Mouse (Mus musculus) kidney, embryonic 16.5 days (tissue): ENCODE data around the gene Cnksr3. TPM values are rescaled to one million over a fixed set of nuclear protein-coding genes. Genes with fewer than 3 reads are reported as not detected.

Source experiments
- ATAC-seq: fragments of 200-750 bp; cut with Nextera tagmentation; 2 replicates; pipeline ENCODE4 v1.8.0; 2017; ENCODE audit warnings: moderate TSS enrichment; ENCODE audit not compliant: low FRiP score, low TSS enrichment
- H3K27ac ChIP-seq: fragments of 300-500 bp; sonication (generic); 2 replicates; pipeline ENCODE4 v1.5.1; 2014; ENCODE audit warnings: low read length
- H3K27me3 ChIP-seq: fragments of 300-500 bp; sonication (generic); 2 replicates; pipeline ENCODE4 v1.6.1; 2014; ENCODE audit warnings: low read length, control low read depth, mixed read lengths; ENCODE audit not compliant: insufficient read depth
- H3K36me3 ChIP-seq: fragments of 300-500 bp; sonication (generic); 2 replicates; pipeline ENCODE4 v1.6.1; 2014; ENCODE audit warnings: low read length, control low read depth, mixed read lengths; ENCODE audit not compliant: insufficient read depth
- H3K4me1 ChIP-seq: fragments of 300-500 bp; sonication (generic); 2 replicates; pipeline ENCODE4 v1.6.1; 2014; ENCODE audit warnings: low read length, control low read depth, mixed read lengths; ENCODE audit not compliant: insufficient read depth
- H3K4me2 ChIP-seq: fragments of 300-500 bp; sonication (generic); replicated peaks from 2 replicates; pipeline ENCODE4 v1.6.1; 2014; ENCODE audit warnings: low read depth, low read length
- H3K4me3 ChIP-seq: fragments of 300-500 bp; sonication (generic); 2 replicates; pipeline ENCODE4 v1.5.1; 2014; ENCODE audit warnings: mild to moderate bottlenecking, low read length
- H3K9ac ChIP-seq: fragments of 300-500 bp; sonication (generic); replicated peaks from 2 replicates; pipeline ENCODE4 v1.6.1; 2014; ENCODE audit warnings: low read length
- H3K9me3 ChIP-seq: fragments of 300-500 bp; sonication (generic); 2 replicates; pipeline ENCODE4 v1.6.1; 2016; ENCODE audit warnings: low read length, control low read depth
- WGBS: fragments of 180-500 bp; shearing (Covaris S2); extraction: QIAGEN DNeasy Blood & Tissue Kit; methylation state at CpG from one replicate; pipeline ENCODE4 v1.1.7; 2014; 5-methylcytosine and 5-hydroxymethylcytosine counted together
- polyA plus RNA-seq: library from polyadenylated mRNA; unstranded; fragments of >200 nt; fragmentation: Nextera tagmentation; extraction: Ambion mirVana; gene quantifications from 2 replicates; pipeline ENCODE4 v1.2.1, GENCODE M21; 2015

The Cnksr3 gene
- polyA plus RNA-seq, 1 experiment from 2014 or later: 18.5 TPM

DNA sequence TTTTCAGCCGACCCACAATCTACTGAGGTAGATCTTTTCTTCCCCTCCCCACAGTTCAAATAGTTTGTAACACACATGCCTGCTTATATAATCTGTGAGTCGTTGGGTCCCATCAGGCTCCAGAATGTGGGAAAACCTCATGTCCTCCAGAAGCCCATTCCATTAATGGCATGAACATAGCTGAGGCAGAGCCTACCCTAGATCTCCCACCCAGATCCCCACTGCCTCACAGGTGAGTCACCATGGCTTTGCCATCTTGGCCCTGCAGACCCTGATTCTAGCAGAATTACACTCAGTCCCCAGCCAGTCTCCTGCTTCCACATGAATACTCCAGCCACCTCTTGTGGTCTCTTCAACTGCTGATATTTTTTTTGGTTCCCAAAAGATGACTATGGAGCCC is 136.4 kb downstream of the Cnksr3 start:
- Histone ChIP-seq H3K4me1 (peaks cover 8% of the 10 kb centered on the region), H3K4me3 (no peak overlapping the region), H3K4me2 (no peak overlapping the region), H3K27ac (no peak overlapping the region), H3K9me3 (no peaks in the 10 kb centered on the region), H3K27me3 (no peaks in the 10 kb centered on the region), H3K9ac (no peak overlapping the region), H3K36me3 (no peaks in the 10 kb centered on the region)
- ATAC-seq: no peak
- 84% methylated on average over 2 of the region's 2 CpGs for whole genome bisulfite sequencing

DNA sequence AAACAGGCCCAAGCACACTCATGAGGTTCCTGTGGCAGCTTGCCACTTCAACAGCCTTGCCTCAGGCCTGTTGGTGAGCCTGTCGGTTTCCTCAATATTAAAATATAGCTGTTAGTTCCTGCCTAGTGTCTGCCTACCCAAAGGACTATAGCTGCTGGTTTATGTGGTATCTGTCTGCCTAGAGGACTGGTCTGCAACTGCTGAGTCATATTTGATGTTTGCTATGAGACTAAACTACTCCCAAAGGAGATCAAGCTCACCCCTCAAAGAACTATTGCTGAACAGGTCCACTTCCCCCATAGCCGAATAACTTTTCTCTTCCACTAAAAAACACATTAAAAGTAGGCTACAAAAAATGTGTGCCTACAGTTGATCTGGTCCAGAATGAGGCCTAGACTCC is 137.8 kb downstream of the Cnksr3 start:
- no peak for ATAC-seq
- 87% methylated on average over 2 of the region's 2 CpGs for WGBS
- peaks cover 14% of the 10 kb centered on the region for H3K4me1 ChIP-seq
- no peaks in the 10 kb centered on the region for H3K36me3 ChIP-seq
- H3K4me2 ChIP-seq: no peak overlapping the region
- H3K9me3 ChIP-seq: no peaks in the 10 kb centered on the region
- H3K4me3 ChIP-seq: no peak overlapping the region
- H3K27me3 ChIP-seq: no peaks in the 10 kb centered on the region
- no peak overlapping the region for H3K9ac ChIP-seq
- no peak overlapping the region for H3K27ac ChIP-seq

DNA sequence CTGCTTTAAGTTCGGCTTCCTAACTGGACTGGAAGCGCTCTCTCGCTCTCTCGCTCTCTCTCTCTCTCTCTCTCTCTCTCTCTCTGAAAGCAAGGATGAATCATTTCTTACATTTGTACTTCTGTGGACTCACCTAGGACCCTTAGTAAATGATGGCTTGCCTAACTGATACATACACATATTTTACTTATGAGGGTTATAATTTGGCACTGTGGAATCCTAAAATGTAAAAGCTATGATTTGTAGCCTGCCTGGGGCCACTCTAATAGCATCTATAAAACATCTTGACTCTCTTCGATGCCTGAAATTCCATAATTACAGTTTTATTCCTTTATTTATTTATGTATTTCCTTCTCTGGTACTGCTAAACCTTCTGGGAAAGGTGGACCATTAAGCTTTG is 141.1 kb downstream of the Cnksr3 start:
- Histone ChIP-seq H3K36me3 (no peaks in the 10 kb centered on the region), H3K9ac (no peak overlapping the region), H3K27ac (no peak overlapping the region), H3K4me1 (peaks cover 7% of the 10 kb centered on the region), H3K9me3 (no peaks in the 10 kb centered on the region), H3K27me3 (no peaks in the 10 kb centered on the region), H3K4me2 (no peak overlapping the region), H3K4me3 (no peak overlapping the region)
- ATAC-seq: no peak
- 53% methylated on average over 5 of the region's 5 CpGs for WGBS

DNA sequence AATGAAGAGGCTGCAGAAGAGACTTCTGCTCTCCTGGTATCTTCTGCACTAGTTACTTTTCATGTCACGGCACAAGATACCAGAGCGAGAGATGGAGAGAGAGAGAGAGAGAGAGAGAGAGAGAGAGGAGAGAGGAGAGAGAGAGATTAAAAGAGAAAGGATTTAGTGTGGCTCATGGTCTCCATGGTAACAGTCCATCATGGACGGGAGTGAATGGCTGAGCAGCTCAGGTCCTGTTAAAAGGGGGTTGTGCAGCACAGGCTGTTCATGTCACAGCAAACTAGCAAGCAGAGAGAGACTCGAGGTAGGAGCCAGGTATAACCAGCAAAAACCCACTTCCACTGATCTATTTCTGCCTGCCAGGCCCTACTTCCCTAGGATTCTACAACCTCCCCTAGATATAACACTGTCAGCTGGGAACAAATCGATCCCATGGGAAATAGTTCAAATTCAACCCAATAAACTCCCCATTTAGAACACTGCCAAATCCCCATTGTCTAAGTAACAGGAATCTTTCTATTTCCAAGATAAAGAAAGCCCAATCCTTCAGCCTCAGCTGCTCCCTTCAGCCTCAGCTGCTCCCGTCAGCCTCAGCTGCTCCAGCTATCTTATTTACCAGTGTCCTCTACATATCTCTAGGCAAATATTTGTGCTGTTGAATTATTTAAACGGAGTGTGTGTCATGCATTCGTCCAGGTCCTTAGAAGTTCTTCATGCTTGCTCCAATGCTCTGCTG is 141.8 kb downstream of the Cnksr3 start:
- Histone ChIP-seq H3K27me3 (no peaks in the 10 kb centered on the region), H3K4me3 (no peak overlapping the region), H3K9ac (no peak overlapping the region), H3K27ac (no peak overlapping the region), H3K36me3 (no peaks in the 10 kb centered on the region), H3K4me1 (peaks cover 7% of the 10 kb centered on the region), H3K9me3 (no peaks in the 10 kb centered on the region), H3K4me2 (no peak overlapping the region)
- WGBS: 68% methylated on average over 8 of the region's 8 CpGs
- no peak for ATAC-seq

DNA sequence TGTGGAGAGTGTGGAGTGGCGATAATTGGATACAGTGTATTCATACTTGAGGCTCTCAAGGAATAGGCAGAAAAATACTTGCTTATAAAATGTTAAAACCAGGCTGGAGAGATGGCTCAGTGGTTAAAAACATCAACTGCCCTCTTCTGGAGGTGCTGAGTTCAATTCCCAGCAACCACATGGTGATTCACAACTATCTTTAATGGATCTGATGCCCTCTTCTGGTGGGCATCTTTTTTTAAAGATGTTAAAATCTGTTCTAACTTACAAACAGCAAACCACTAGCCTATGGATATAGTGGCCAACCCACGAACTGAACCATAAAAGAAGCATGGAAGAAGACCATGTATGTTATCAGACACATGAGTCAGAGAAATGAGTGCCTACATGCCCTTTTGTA is 142.9 kb downstream of the Cnksr3 start:
- peaks cover 7% of the 10 kb centered on the region for H3K4me1 ChIP-seq
- H3K27ac ChIP-seq: no peak overlapping the region
- H3K4me3 ChIP-seq: no peak overlapping the region
- no peak overlapping the region for H3K4me2 ChIP-seq
- H3K9ac ChIP-seq: no peak overlapping the region
- H3K27me3 ChIP-seq: no peaks in the 10 kb centered on the region
- ATAC-seq: no peak
- no peaks in the 10 kb centered on the region for H3K36me3 ChIP-seq
- WGBS: 94% methylated on average over 2 of the region's 2 CpGs
- no peaks in the 10 kb centered on the region for H3K9me3 ChIP-seq

Other genes with a start within 250 kb of the Cnksr3 start
- 1.9 and 2.2 TPM in 2 replicates for gene Ipcef1, start 159.8 kb downstream of the Cnksr3 start, polyA plus RNA-seq